Mouse (Mus musculus): ENCODE measurements around the gene Tepp.

- TF ChIP-seq EP300 (IDR thresholded peaks at IDR 0.05; ENCODE audit: low read depth), result no peak
- peak; percentile 75 for TF ChIP-seq CTCF (IDR thresholded peaks at IDR 0.05; ENCODE audit: low read depth)
Measured at GRCm38 (mm10) chr8:95302410-95302809, 8.0 kb upstream of the Tepp start.

All from heart, postnatal 0 days (tissue).